Mouse (Mus musculus): Measurements from ENCODE around the gene Dus2. TPM values are rescaled to one million over a fixed set of nuclear protein-coding genes. Genes with fewer than 3 reads are reported as not detected.

The Dus2 gene
- polyA plus RNA-seq, 1 experiment, result 13.1 TPM

DNA sequence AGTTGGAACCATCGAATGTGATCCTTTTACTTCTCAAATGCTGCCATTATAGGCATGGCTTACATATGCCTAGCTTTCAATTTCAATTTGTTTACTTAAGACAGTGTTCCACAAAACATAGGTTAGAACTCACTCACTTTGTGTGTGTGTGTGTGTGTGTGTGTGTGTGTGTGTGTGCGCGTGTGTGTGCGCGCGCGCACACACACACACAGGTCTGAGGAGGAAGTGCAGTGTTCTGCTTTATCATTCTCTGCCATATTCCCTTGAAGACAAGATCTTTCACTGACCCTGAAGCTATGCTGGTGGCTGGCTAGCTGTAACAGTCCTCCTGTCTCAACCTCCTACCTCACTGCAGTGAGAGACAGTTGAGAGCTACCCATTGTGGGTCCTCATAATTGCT lies 71.9 kb downstream of the Dus2 start:
- Histone ChIP-seq H3K27me3 (ENCODE audit: control insufficient read depth, insufficient read depth, insufficient read length) (no peaks in the 10 kb centered on the region), H3K79me3 (ENCODE audit: low read depth) (peaks cover 80% of the 10 kb centered on the region), H3K4me3 (ENCODE audit: insufficient read depth, poor library complexity, severe bottlenecking) (no peak overlapping the region), H3ac (ENCODE audit: control insufficient read depth, insufficient read length, low read depth) (no peak overlapping the region), H3K79me2 (ENCODE audit: control insufficient read depth, insufficient read depth) (peaks cover 85% of the 10 kb centered on the region), H3K36me3 (ENCODE audit: control insufficient read depth, insufficient read depth) (peaks cover 3% of the 10 kb centered on the region)
- no peak for TF ChIP-seq MYOD1 (IDR thresholded peaks at IDR 0.05; ENCODE audit: control insufficient read depth, insufficient read length, low read depth)
- TF ChIP-seq MAX (IDR thresholded peaks at IDR 0.05), result no peak
- no peak for TF ChIP-seq USF1 (IDR thresholded peaks at IDR 0.05; ENCODE audit: low read depth)
- TF ChIP-seq MYOG (IDR thresholded peaks at IDR 0.05; ENCODE audit: control insufficient read depth, extremely low read depth, insufficient read length), result no peak
- no peak for TF ChIP-seq CEBPB (IDR thresholded peaks at IDR 0.05; ENCODE audit: low read depth)
- no peak for TF ChIP-seq FOSL1 (IDR thresholded peaks at IDR 0.05; ENCODE audit: insufficient read depth, low read length, poor library complexity, severe bottlenecking)
- TF ChIP-seq CTCF (IDR thresholded peaks at IDR 0.05; ENCODE audit: control insufficient read depth, insufficient read depth, insufficient read length), result no peak

DNA sequence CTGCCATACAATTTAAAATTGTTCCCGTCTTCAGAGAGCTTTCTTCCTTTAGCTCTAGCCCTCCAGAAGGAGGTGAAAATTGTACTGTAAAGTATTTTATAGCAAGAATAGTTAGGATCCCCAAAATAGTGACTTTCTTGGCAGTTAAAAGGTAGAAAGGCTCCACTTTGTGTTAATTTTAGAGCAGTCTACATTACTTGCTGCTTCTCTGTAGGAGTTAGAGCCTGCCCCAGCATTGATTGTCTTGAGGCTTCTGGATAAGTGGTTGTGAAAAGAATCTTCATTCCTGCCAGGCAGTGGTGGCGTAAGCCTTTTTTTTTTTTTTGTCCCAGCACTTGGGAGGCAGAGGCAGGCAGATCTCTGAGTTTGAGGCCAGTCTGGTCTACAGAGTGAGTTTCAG lies 75.6 kb downstream of the Dus2 start:
- no peak for TF ChIP-seq MYOD1 (IDR thresholded peaks at IDR 0.05; ENCODE audit: control insufficient read depth, insufficient read length, low read depth)
- TF ChIP-seq CEBPB (IDR thresholded peaks at IDR 0.05; ENCODE audit: low read depth), result no peak
- no peak for TF ChIP-seq FOSL1 (IDR thresholded peaks at IDR 0.05; ENCODE audit: insufficient read depth, low read length, poor library complexity, severe bottlenecking)
- TF ChIP-seq MYOG (IDR thresholded peaks at IDR 0.05; ENCODE audit: control insufficient read depth, extremely low read depth, insufficient read length), result no peak
- TF ChIP-seq CTCF (IDR thresholded peaks at IDR 0.05; ENCODE audit: control insufficient read depth, insufficient read depth, insufficient read length), result no peak
- TF ChIP-seq MAX (IDR thresholded peaks at IDR 0.05), result no peak
- no peak for TF ChIP-seq USF1 (IDR thresholded peaks at IDR 0.05; ENCODE audit: low read depth)
- H3K79me2 ChIP-seq (ENCODE audit: control insufficient read depth, insufficient read depth), result peaks cover 100% of the 10 kb centered on the region
- no peaks in the 10 kb centered on the region for H3K27me3 ChIP-seq (ENCODE audit: control insufficient read depth, insufficient read depth, insufficient read length)
- peaks cover 91% of the 10 kb centered on the region for H3K79me3 ChIP-seq (ENCODE audit: low read depth)
- peaks cover 3% of the 10 kb centered on the region for H3K36me3 ChIP-seq (ENCODE audit: control insufficient read depth, insufficient read depth)
- no peak overlapping the region for H3K4me3 ChIP-seq (ENCODE audit: insufficient read depth, poor library complexity, severe bottlenecking)
- no peak overlapping the region for H3ac ChIP-seq (ENCODE audit: control insufficient read depth, insufficient read length, low read depth)

DNA sequence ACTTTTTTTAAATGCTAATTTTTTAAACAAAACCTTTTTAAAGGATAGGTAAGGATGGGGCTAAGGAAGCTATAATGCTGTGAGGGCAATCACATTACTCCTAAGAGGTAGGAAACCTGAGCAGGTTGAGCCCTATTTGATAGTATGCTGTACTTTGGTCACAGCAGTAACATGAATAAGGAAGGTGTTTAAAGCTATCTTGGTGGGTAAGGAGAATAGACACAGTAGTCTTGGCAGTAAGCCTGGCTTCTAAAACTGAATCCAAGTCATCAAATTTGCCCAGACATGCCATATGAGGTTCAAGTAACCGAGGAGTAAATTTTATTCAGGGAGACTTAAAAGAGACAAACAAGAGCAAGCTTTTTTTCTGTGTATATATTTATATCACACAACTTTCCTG lies 78.4 kb downstream of the Dus2 start:
- TF ChIP-seq MYOG (IDR thresholded peaks at IDR 0.05; ENCODE audit: control insufficient read depth, extremely low read depth, insufficient read length) (no peak), USF1 (IDR thresholded peaks at IDR 0.05; ENCODE audit: low read depth) (no peak), MYOD1 (IDR thresholded peaks at IDR 0.05; ENCODE audit: control insufficient read depth, insufficient read length, low read depth) (no peak), FOSL1 (IDR thresholded peaks at IDR 0.05; ENCODE audit: insufficient read depth, low read length, poor library complexity, severe bottlenecking) (no peak), CEBPB (IDR thresholded peaks at IDR 0.05; ENCODE audit: low read depth) (no peak), CTCF (IDR thresholded peaks at IDR 0.05; ENCODE audit: control insufficient read depth, insufficient read depth, insufficient read length) (no peak)
- no peaks in the 10 kb centered on the region for H3K27me3 ChIP-seq (ENCODE audit: control insufficient read depth, insufficient read depth, insufficient read length)
- peaks cover 3% of the 10 kb centered on the region for H3K36me3 ChIP-seq (ENCODE audit: control insufficient read depth, insufficient read depth)
- no peak overlapping the region for H3ac ChIP-seq (ENCODE audit: control insufficient read depth, insufficient read length, low read depth)
- peaks cover 88% of the 10 kb centered on the region for H3K79me3 ChIP-seq (ENCODE audit: low read depth)
- no peak overlapping the region for H3K4me3 ChIP-seq (ENCODE audit: insufficient read depth, poor library complexity, severe bottlenecking)
- H3K79me2 ChIP-seq (ENCODE audit: control insufficient read depth, insufficient read depth), result peaks cover 100% of the 10 kb centered on the region

DNA sequence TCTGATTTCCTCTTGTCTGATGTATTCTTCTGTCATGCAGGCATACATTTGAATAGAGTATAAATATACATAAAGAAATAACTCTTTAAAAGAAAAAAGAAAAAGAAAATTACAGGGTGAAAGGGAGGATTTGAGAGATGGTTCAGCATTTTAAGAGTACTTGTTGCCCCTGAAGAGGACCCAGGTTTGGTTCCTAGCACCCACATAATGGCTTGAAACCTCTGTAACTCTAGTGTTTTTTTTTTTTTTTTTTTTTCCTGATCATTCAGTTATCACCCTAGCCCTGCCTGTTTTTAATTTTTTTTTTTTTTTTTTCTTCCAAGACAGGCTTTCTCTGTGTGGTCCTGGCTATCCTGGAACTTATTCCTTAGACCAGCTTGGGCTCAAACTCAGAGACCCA lies 81.0 kb downstream of the Dus2 start:
- Histone ChIP-seq H3K4me3 (ENCODE audit: insufficient read depth, poor library complexity, severe bottlenecking) (no peak overlapping the region), H3ac (ENCODE audit: control insufficient read depth, insufficient read length, low read depth) (no peak overlapping the region), H3K27me3 (ENCODE audit: control insufficient read depth, insufficient read depth, insufficient read length) (no peaks in the 10 kb centered on the region), H3K79me3 (ENCODE audit: low read depth) (peaks cover 89% of the 10 kb centered on the region), H3K79me2 (ENCODE audit: control insufficient read depth, insufficient read depth) (peaks cover 100% of the 10 kb centered on the region), H3K36me3 (ENCODE audit: control insufficient read depth, insufficient read depth) (peaks cover 2% of the 10 kb centered on the region)
- TF ChIP-seq FOSL1 (IDR thresholded peaks at IDR 0.05; ENCODE audit: insufficient read depth, low read length, poor library complexity, severe bottlenecking) (no peak), MAX (IDR thresholded peaks at IDR 0.05) (no peak), MYOG (IDR thresholded peaks at IDR 0.05; ENCODE audit: control insufficient read depth, extremely low read depth, insufficient read length) (no peak), MYOD1 (IDR thresholded peaks at IDR 0.05; ENCODE audit: control insufficient read depth, insufficient read length, low read depth) (no peak), USF1 (IDR thresholded peaks at IDR 0.05; ENCODE audit: low read depth) (no peak), CTCF (IDR thresholded peaks at IDR 0.05; ENCODE audit: control insufficient read depth, insufficient read depth, insufficient read length) (no peak), CEBPB (IDR thresholded peaks at IDR 0.05; ENCODE audit: low read depth) (no peak)

DNA sequence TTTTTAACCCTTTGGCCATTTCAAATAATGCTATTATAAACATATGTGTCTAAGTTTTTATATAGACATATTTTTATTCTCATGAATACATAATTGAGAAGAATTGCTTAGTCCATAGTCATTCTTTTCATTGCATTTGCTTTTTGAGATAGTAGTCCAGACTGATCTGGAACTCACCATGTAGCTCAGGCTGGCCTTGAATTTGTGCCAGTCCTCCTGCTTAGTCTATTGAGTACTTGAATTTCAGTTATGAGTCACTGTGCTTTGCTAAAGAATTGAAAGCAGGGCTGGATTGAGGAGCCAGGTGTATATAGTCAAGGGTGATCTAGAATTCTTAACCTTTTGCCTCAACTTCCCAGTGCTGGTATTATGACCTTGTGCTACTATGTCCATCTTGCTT lies 83.1 kb downstream of the Dus2 start:
- TF ChIP-seq CEBPB (IDR thresholded peaks at IDR 0.05; ENCODE audit: low read depth) (no peak), USF1 (IDR thresholded peaks at IDR 0.05; ENCODE audit: low read depth) (no peak), MAX (IDR thresholded peaks at IDR 0.05) (no peak), FOSL1 (IDR thresholded peaks at IDR 0.05; ENCODE audit: insufficient read depth, low read length, poor library complexity, severe bottlenecking) (no peak), MYOG (IDR thresholded peaks at IDR 0.05; ENCODE audit: control insufficient read depth, extremely low read depth, insufficient read length) (no peak), CTCF (IDR thresholded peaks at IDR 0.05; ENCODE audit: control insufficient read depth, insufficient read depth, insufficient read length) (no peak)
- H3K79me3 ChIP-seq (ENCODE audit: low read depth), result peaks cover 85% of the 10 kb centered on the region
- H3K79me2 ChIP-seq (ENCODE audit: control insufficient read depth, insufficient read depth), result peaks cover 100% of the 10 kb centered on the region
- H3ac ChIP-seq (ENCODE audit: control insufficient read depth, insufficient read length, low read depth), result no peak overlapping the region
- H3K27me3 ChIP-seq (ENCODE audit: control insufficient read depth, insufficient read depth, insufficient read length), result no peaks in the 10 kb centered on the region
- H3K4me3 ChIP-seq (ENCODE audit: insufficient read depth, poor library complexity, severe bottlenecking), result no peak overlapping the region
- H3K36me3 ChIP-seq (ENCODE audit: control insufficient read depth, insufficient read depth), result peaks cover 8% of the 10 kb centered on the region

DNA sequence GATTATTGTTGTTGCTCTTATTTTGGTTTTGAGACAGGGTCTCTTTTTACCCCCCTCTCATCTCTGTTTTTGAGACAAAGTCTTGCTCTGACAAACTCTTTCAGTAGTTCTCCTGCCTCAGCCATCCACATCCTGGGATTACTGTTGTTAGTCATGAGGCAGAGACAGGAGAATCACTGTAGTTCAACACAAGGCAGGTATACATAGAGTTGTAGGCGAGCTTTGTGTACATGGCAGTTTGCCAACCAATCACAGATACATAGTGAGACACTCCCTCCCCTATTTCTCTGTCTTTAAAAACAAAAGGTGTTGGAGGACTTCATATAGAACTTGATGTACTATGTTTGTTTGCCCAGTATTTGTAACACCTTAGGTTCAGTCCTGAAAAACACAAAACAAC lies 83.5 kb downstream of the Dus2 start:
- H3K27me3 ChIP-seq (ENCODE audit: control insufficient read depth, insufficient read depth, insufficient read length), result no peaks in the 10 kb centered on the region
- no peak overlapping the region for H3ac ChIP-seq (ENCODE audit: control insufficient read depth, insufficient read length, low read depth)
- no peak overlapping the region for H3K4me3 ChIP-seq (ENCODE audit: insufficient read depth, poor library complexity, severe bottlenecking)

More for the DNA sequence above, 83.5 kb downstream of the Dus2 start:
- H3K79me3 ChIP-seq (ENCODE audit: low read depth), result peaks cover 84% of the 10 kb centered on the region
- H3K79me2 ChIP-seq (ENCODE audit: control insufficient read depth, insufficient read depth), result peaks cover 98% of the 10 kb centered on the region
- H3K36me3 ChIP-seq (ENCODE audit: control insufficient read depth, insufficient read depth), result peaks cover 12% of the 10 kb centered on the region
- TF ChIP-seq USF1 (IDR thresholded peaks at IDR 0.05; ENCODE audit: low read depth), result no peak
- no peak for TF ChIP-seq CEBPB (IDR thresholded peaks at IDR 0.05; ENCODE audit: low read depth)
- no peak for TF ChIP-seq MAX (IDR thresholded peaks at IDR 0.05)
- TF ChIP-seq CTCF (IDR thresholded peaks at IDR 0.05; ENCODE audit: control insufficient read depth, insufficient read depth, insufficient read length), result no peak
- no peak for TF ChIP-seq MYOG (IDR thresholded peaks at IDR 0.05; ENCODE audit: control insufficient read depth, extremely low read depth, insufficient read length)
- no peak for TF ChIP-seq MYOD1 (IDR thresholded peaks at IDR 0.05; ENCODE audit: control insufficient read depth, insufficient read length, low read depth)
- TF ChIP-seq FOSL1 (IDR thresholded peaks at IDR 0.05; ENCODE audit: insufficient read depth, low read length, poor library complexity, severe bottlenecking), result no peak

Data from C2C12 (cell line).